Mouse (Mus musculus) heart, postnatal 25 days (tissue): ENCODE measurements around the gene Pkd1l2. TPM values are rescaled to one million over a fixed set of nuclear protein-coding genes. Genes with fewer than 3 reads are reported as not detected.
A peak's percentile ranks its signal among the peaks of the same experiment; 100 is the strongest.

Source experiments
- DNase-seq: peaks from one replicate; pipeline ENCODE4 v3.0.0; 2022; ENCODE audit warnings: low spot score
- intact Hi-C: fragments of 180-260 bp; cut with DNase I; formaldehyde crosslinking; loops from one replicate; pipeline ENCODE4 v1.15.1; 2025
- total RNA-seq, 2 experiments: library from RNA; stranded (reverse); gene quantifications; 2 replicates each; pipeline ENCODE4 v1.2.3; 2021

Gene Pkd1l2
- total RNA-seq, 2 experiments from 2014 or later: not detected

DNA sequence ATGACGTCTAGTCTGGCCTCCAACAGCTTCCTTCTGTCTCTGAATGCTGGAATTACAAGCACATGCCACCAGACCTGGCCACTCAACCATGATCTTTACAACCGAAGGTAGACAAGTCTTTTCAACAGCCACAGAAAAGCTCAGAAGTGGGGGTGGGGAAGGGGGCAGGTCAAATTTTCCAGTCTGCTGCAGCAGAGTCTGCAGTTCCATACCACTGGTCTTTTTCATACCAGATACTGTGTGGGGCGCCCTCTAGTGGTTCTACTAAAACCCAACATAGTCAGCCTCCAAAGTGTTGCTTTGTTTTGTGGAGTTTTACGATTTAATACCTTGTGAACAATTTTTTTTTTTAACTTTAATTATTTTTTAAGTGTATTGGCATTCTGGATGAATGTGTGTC, 102.1 kb downstream of the Pkd1l2 start:
- no peak for DNase-seq
- intact Hi-C loops: loop anchor here (1.0 to 5.0 kb wide), 2 partner anchors 37 to 113 kb away; partner anchors contain the start of gene Atmin

DNA sequence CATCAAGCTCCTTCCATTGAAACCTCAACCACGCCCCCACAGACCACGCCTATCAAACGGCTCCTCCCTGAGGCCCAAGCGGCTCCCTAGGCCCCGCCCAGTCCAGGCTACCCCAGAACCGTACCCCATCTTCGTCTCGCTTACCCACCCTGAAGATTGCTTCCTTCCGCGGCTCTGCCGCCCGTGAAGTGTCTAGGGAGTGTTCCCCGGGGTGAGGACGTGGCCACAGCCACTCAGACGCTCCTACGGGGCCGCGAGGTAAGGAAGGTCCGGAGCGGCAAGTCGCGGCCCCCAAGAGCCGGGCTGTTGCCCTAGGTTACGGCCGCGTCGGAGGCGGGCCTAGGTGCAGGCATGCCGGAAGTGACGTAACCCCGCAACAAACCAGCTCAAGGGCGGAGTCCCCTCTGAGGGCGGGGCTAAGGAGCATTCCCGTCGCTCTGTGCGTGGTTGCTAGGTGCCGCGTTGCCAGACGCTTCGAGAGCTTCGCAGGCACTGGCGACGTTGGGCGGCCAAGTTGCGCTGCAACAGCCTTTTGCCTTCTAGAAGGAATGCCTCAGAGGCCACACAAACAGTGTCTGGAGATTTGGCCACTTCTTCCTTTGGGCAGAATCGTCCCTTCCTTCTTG, 103.5 kb downstream of the Pkd1l2 start, which contains the start of gene 1700030J22Rik:
TSS of gene 1700030J22Rik (minus strand) at position 329 of the 626 bp plus-strand sequence.
- intact Hi-C loops: no loop called here
- peak; percentile 97 for DNase-seq

DNA sequence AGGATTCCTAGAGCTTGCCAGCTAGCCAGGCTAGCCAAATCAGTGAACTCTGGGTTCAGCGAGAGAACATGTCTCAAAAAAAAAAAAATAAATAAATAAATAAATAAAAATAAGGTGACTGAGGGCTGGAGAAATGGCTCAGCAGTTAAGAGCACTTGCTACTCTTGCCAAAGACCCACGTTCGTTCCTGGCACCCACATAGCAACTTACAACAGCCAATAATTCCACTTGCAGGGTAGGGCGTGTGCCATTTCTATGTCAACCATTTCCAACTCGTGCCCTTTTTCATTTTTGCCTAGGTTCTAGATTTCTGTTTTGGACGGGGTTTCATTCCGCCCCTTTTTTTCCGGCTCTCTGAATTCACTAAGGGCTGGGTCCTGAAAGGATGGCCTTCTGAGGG, 104.2 kb downstream of the Pkd1l2 start:
- no peak for DNase-seq
- intact Hi-C loops: no loop called here

DNA sequence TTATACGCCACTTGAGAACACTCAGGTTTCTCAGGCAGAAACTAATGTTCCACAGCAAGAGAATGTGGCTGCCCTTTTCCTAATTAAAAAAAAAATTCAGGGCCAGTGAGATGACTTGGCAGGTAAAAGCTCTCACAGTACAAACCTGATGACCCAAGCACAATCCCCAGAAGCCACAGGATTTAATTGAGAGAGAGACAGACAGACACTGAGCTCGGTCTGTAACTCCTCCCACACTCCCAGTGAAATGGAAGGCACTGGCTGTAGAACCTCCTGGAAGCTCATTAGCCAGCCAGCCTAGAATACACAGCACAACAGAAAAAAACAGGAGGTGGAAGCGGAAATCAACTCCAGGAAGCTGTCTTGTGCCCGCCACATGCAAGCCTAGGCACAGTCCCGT, 106.6 kb downstream of the Pkd1l2 start:
- DNase-seq: no peak
- intact Hi-C loops: no loop called here

DNA sequence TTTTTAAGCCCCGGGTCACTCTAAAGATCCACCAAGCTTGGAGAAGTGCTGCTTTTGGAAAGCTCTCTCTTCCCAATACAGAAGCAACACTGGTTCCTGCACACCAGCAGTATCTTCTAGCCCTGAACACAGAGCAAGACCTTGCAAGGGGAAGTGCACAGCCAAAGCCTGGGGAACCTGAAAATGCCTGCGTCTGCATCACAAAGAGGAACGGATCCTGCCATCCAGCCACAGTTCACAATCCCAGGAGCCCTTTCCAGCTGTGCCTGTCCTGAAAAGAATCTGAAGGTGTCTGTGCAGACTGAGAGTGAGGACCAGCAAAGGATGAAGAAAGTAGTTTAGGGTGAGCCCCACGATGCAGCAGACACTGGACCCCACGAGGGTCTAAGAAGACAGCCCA, 107.2 kb downstream of the Pkd1l2 start:
- intact Hi-C loops: no loop called here
- DNase-seq: no peak

DNA sequence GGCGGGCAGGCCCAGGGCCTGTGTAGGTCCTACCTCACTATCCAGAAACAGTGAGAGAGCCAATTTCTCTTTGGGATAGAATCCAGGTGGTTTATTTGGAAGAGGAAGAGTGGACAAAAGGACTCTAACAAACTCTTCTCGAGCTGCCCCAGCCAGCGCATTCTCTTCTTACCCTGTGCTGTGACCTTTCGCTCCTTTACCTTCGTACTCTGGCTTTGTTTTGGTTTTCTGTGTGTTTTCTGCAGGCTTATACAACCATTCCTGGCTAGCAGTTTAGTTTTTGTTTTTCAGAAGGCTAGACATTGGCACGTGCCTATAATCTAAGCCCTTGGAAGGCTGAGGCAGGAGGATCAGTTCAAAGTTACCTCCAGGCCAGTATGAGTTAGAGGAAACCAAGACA, 112.7 kb downstream of the Pkd1l2 start:
- intact Hi-C loops: no loop called here
- DNase-seq: no peak

DNA sequence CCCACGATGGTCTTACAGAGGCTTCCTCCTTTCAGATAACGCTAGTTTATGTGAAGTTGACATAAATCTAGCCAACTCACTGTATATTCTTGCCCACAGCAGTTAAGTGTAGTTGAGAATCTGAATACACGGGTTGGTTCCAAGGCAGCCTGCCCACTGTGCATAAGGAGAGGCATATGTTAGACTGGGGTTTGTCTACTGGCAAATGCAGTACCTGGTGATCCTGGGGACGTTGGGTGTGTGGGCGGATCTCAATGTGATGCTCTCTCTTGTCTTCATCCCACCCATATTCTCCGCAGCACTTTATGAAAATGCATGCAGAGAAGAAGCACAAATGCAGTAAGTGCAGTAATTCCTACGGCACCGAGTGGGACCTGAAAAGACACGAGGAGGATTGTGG, 127.8 kb downstream of the Pkd1l2 start:
- intact Hi-C loops: no loop called here
- DNase-seq: no peak

DNA sequence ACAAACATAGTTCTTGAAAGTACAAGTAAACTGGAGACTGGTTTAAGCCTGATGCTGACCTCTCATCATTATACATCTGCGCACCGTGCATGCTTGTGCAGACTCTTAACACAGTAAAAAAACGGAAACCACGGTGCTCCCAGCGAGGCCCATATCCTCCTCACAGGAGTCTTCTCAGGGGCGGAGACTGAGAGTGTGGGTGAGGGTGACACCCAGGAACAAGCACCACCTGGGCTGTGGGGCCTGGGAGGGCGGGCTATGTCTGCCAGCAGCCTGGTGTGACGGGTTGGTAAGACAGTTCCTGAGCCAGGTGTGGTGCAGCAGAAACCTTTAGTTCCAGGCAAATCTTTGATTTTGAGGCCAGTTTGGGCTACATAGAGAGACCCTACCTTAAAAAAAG, 129.8 kb downstream of the Pkd1l2 start:
- intact Hi-C loops: no loop called here
- no peak for DNase-seq

DNA sequence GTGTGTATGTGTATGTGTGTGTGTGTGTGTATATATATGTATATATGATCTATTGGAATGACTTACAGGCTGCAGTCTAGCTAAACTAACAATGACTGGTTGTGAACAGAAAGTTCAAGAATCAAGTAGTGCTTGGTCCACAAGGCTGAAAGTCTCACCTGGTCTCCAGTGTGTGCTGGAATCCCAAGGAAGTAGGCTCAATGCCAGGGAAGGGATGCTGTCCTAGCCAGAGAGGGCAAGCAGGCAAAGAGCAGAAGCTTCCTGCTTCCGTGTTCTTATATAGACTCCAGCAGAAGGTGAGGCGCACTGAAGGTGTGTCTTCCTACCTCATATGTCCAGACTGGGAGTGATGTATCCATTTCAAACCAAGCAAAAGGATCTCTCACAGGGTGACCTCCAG, 130.5 kb downstream of the Pkd1l2 start:
- DNase-seq: no peak
- intact Hi-C loops: no loop called here

DNA sequence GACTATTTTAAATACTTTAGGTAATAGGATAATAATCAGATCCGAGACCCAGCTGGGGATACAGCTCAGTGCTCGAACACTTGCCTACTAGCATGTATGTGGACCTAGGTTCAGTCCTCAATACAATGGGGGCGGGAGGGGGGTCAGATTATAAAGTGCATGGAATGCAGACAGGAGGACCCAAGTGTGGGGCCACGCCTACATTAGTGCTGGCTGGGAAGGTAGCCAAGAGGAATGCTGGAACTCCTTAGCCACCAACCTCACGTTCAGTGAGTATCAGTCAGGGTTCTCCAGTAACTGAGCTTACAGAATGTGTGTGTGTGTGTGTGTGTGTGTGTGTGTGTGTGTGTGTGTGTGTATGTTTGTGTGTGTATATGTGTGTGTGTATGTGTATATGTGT, 130.9 kb downstream of the Pkd1l2 start:
- intact Hi-C loops: no loop called here
- no peak for DNase-seq

DNA sequence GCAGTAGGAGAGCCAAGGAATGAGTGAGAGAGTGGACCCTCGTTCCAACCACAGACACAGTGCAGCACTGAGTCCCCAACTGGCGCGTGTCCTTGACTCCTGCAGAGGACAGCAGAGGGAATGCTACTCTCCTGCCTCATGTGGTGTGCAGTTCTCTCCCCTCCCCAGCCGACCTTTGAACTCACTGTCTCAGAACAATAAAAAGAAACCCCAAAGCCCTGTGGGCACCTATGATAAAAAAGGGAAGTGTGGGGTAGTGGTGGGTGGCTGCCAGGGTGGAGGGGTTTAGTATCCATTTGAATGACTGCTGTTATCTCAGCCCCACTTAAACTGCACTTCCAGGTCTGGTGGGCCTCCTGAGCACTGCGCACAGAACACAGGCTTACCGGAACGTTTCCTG, 134.7 kb downstream of the Pkd1l2 start:
- DNase-seq: no peak
- intact Hi-C loops: no loop called here

DNA sequence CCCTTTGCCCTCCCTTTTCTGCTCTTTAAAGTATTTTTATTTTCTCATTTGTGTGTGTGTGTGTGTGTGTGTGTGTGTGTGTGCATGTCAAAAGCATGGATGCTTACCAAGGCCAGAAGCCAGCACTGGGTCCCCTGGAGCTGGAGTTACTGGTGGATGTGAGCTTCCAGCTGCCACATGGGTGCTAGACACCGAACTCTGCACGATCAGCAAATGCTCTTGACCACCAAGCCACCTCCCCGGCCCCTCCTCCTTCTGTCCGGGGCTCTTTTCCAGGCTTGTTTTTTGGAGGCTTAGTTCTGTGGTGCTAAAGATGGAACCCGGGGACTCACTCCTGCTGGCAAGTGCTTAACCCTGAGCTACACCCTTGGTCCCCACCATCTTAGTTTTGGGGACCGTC, 135.4 kb downstream of the Pkd1l2 start:
- intact Hi-C loops: no loop called here
- no peak for DNase-seq

DNA sequence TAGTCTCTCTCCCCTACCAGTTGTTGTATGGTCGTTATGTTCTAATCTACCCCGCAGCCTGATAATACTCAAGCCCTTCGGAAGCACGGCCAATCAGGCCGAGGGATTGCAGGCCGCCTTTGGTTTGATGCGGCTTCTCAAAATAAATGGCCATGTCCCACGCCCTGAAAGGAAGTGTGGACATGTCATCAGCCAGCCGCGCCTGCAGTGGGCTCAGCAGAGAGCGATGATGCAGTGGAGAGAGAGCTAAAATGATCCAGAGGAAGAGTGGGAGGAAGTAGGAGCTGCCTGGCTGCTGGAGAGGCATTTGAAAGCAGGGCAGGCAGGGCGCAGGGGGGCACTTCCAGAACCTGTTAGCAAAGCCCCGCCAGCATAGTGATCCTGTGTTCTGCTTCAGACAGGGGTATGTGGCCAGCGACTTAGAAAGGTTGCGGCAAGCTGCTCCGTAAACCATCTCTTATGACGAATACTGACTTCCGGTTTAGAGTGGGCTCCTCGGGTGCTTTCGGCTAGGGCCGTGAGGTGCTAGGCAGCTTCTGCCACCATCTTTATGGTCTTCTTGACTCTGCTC, 135.9 kb downstream of the Pkd1l2 start:
- peak; percentile 27 for DNase-seq
- intact Hi-C loops: no loop called here

Other genes with a start within 250 kb of the Pkd1l2 start
- 10 to 100 TPM; 73.9 to 75.2 TPM for gene Cmc2, start 161.0 kb downstream of the Pkd1l2 start, total RNA-seq
- under 1 TPM; 0.88 to 0.92 TPM for gene Cenpn, start 160.7 kb downstream of the Pkd1l2 start, total RNA-seq
- gene Atmin, start 139.1 kb downstream of the Pkd1l2 start, total RNA-seq: 10 to 100 TPM; 13.4 to 14.3 TPM
- under 1 TPM; 0.31 to 0.45 TPM for gene 1700030J22Rik, start 103.5 kb downstream of the Pkd1l2 start, total RNA-seq
- 10 to 100 TPM; 47.1 to 50.5 TPM for gene Gcsh, start 88.9 kb downstream of the Pkd1l2 start, total RNA-seq
- not detected for gene Bco1, start 13.4 kb upstream of the Pkd1l2 start, total RNA-seq
- gene Gan, start 75.7 kb upstream of the Pkd1l2 start, total RNA-seq: 1 to 10 TPM; 4.2 to 5.3 TPM
- 10 to 100 TPM; 21.3 to 24.0 TPM for gene Cmip, start 174.6 kb upstream of the Pkd1l2 start, total RNA-seq